Mouse (Mus musculus) MEL (cell line): ENCODE data around the gene Pcsk5.

Experiments
- CTCF ChIP-seq, 3 experiments: IDR thresholded peaks in 2 of 3; conservative IDR thresholded peaks in 1 of 3; 2 replicates each; pipeline ENCODE4 v1.5.1; 2011 to 2012; ENCODE audit warnings: low read length in 3 of 3, low read depth in 2 of 3, mild to moderate bottlenecking in 2 of 3, improper control_type of control experiment in 1 of 3, inconsistent platforms in 1 of 3, mixed read lengths in 1 of 3, moderate library complexity in 1 of 3; ENCODE audit not compliant: control insufficient read depth in 1 of 3, insufficient read depth in 1 of 3, poor library complexity in 1 of 3, severe bottlenecking in 1 of 3
- E2F4 ChIP-seq: IDR thresholded peaks from 2 replicates; pipeline ENCODE4 v1.6.1; 2011; ENCODE audit warnings: low read depth, low read length, improper control_type of control experiment, borderline replicate concordance
- MAFK ChIP-seq: IDR thresholded peaks from 2 replicates; pipeline ENCODE4 v1.6.1; 2011; ENCODE audit warnings: low read depth, mild to moderate bottlenecking, low read length, improper control_type of control experiment, borderline replicate concordance
- POLR2AphosphoS2 ChIP-seq: IDR thresholded peaks from 2 replicates; pipeline ENCODE4 v1.6.1; 2011; ENCODE audit warnings: low read length, improper control_type of control experiment
- UBTF ChIP-seq: IDR thresholded peaks from 2 replicates; pipeline ENCODE4 v1.6.1; 2012; ENCODE audit warnings: low read depth, mild to moderate bottlenecking, inconsistent platforms, low read length, improper control_type of control experiment, moderate library complexity, borderline replicate concordance; ENCODE audit not compliant: insufficient read depth
- ZNF384 ChIP-seq: IDR thresholded peaks from 2 replicates; pipeline ENCODE4 v1.6.1; 2012; ENCODE audit warnings: low read depth, mild to moderate bottlenecking, inconsistent platforms, low read length, improper control_type of control experiment

DNA sequence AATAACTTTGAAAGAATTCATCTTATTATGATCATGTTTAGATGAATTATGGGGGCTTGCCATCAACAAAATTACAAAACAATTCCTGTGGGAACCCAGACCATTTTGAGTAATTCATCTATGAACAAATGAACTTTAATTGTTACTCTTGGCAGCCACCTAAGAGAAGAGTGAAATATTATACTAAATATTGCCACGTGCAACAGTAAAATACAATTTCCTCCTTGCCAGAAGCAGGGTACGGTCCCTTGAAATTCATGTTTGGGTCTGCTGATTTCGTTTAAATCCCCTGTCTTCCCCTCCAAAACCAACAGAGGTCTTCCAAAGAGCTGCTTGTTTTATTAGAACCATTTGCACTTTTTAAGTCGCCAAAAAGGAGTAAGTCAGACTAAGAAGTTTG, 221.8 kb downstream of the Pcsk5 start:
- TF ChIP-seq CTCF (IDR thresholded peaks at IDR 0.05 in 2 of 3, conservative IDR thresholded peaks at IDR 0.05 in 1 of 3; ENCODE audit: control insufficient read depth in 1 of 3, insufficient read depth in 1 of 3, low read depth in 2 of 3, low read length in 3 of 3, poor library complexity in 1 of 3, severe bottlenecking in 1 of 3) = no peak
- no peak for TF ChIP-seq MAFK
- no peak for TF ChIP-seq UBTF
- TF ChIP-seq ZNF384 = no peak
- TF ChIP-seq E2F4 = no peak
- no peak for TF ChIP-seq POLR2AphosphoS2
